Mouse (Mus musculus) kidney, adult 2 months (tissue): Measurements from ENCODE around the gene Bmp2k.

Source experiments
- CTCF ChIP-seq: fragments of 200-500 bp; conservative IDR thresholded peaks from 2 replicates; pipeline ENCODE4 v1.5.1; 2011; ENCODE audit warnings: low read depth, mild to moderate bottlenecking, control low read depth, low read length, moderate library complexity, mixed read lengths; ENCODE audit not compliant: insufficient read depth, insufficient read length
- POLR2A ChIP-seq: fragments of 200-500 bp; IDR thresholded peaks from one replicate; pipeline ENCODE4 v1.6.1; 2011; ENCODE audit warnings: low read depth, low read length, control low read depth

DNA sequence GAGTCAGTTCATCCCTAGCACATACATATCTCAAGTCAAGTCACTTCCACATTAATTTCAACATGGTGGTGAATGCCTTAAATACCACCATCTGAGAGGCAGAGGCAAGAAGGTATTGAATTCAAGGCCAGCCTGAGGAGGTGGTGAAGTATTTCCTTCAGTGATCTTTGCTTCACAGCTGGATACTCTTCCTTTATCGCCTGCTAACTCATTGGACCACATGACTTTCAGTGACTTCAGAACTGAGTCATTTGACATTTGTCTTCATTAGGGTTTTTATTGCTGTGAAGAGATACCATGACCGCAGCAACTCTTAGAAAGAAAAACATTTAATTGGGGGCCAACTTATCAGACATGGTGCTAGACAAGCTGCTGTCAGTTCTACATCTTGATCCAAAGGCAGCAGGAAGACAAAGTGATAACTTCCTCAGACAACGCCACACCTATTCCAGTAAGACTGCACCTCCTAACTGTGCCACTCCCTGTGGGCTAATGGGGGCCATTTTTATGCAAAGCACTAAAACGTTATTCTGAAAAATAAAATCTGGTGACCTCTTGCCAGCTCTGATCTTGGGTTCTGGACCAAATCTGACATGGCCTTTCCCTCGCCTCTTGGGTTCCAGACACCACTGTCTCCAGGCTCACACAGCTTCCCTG is 24.9 kb upstream of the Bmp2k start:
- TF ChIP-seq POLR2A (no peak), CTCF (no peak)
